Mouse (Mus musculus) embryo, embryonic 10 days (tissue): ENCODE measurements around the gene Trp63.

ENCODE experiments used
- DNase-seq: peaks from one replicate; pipeline ENCODE4 v3.0.0-alpha.2; 2015; ENCODE audit warnings: low spot score

The Trp63 gene

GRCm38 (mm10) chr16:25871503-25871902 lies 187.9 kb downstream of the Trp63 start:
- no peak for DNase-seq

GRCm38 (mm10) chr16:25875681-25876080 lies 192.1 kb downstream of the Trp63 start:
- no peak for DNase-seq

- DNase-seq, result no peak
These were observed 193.9 kb downstream of the Trp63 start for GRCm38 (mm10) chr16:25877416-25877965.

GRCm38 (mm10) chr16:25878116-25878515 lies 194.6 kb downstream of the Trp63 start:
- no peak for DNase-seq

GRCm38 (mm10) chr16:25899071-25899470 lies 215.5 kb downstream of the Trp63 start:
- no peak for DNase-seq

- no peak for DNase-seq
These were observed 216.1 kb downstream of the Trp63 start for GRCm38 (mm10) chr16:25899657-25900056.

- DNase-seq, result peak; percentile 25
These were observed 216.9 kb downstream of the Trp63 start for GRCm38 (mm10) chr16:25900389-25900908.

GRCm38 (mm10) chr16:25912185-25912584 lies 228.6 kb downstream of the Trp63 start:
- DNase-seq, result no peak

GRCm38 (mm10) chr16:25934181-25934580 lies 250.6 kb downstream of the Trp63 start:
- no peak for DNase-seq
